Mouse (Mus musculus): ENCODE measurements at regions not wholly inside any gene's neighbourhood (a gene's known extent, or its start where the extent isn't known, plus 50 kb on each side); places are given as distances from the start of the nearest gene placed in this dataset.

DNA sequence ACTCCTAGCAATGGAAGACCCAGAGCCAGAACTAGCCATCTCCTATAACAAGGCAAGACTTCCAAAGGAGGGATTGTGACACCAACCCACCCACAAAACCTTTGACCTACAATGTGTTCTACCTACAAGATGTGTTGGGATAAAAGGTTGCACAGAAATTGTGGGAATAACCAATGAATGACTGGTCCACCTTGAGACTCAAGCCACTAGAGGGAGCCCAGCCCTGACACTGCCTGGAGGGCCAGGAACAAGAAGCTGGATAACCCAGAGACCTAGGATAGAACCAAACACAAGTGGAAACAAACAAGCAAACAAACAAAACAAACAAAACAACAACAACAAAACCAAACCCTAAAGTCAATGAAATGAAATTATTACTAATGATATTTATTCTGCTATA lies 288.8 kb downstream of the Dchs2 start:
- ATAC-seq (ENCODE audit: insufficient number of reproducible peaks, insufficient read depth, low FRiP score, low read depth), result no peak
- no peak overlapping the region for H3K9ac ChIP-seq (replicated peaks; ENCODE audit: low read depth, low read length)
- H3K4me3 ChIP-seq (ENCODE audit: low read depth, low read length), result no peak overlapping the region
- no peaks in the 10 kb centered on the region for H3K4me1 ChIP-seq (ENCODE audit: control insufficient read depth, insufficient read depth, low read length)
- H3K36me3 ChIP-seq (ENCODE audit: control insufficient read depth, insufficient read depth, low read length), result no peaks in the 10 kb centered on the region
- no peaks in the 10 kb centered on the region for H3K9me3 ChIP-seq (ENCODE audit: control insufficient read depth, low read depth, low read length)
- no peak overlapping the region for H3K4me2 ChIP-seq (replicated peaks; ENCODE audit: low read depth, low read length)
- no peak overlapping the region for H3K27ac ChIP-seq (ENCODE audit: low read length)
- H3K27me3 ChIP-seq (ENCODE audit: control insufficient read depth, insufficient read depth, low read length), result no peaks in the 10 kb centered on the region

DNA sequence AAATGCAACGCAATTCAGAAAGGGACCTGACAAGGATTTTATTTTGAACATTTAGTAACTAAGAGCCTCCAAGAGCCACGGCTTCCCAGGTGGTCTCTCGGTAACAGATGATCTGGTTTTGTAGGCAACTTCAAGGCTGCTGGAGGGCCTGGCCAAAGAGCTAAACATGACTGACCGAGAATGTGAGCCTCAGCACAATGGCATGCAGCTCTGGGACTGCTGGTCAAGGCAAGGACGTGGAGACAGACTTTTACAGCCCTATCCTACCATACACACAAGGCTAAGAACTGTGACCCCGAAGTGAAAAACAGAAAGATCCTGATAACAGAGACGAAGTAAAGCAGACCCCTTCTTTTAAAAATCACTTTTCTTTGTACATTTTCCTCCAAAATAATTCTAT lies 296.5 kb downstream of the Dchs2 start:
- Histone ChIP-seq H3K9me3 (ENCODE audit: control insufficient read depth, low read depth, low read length) (no peaks in the 10 kb centered on the region), H3K36me3 (ENCODE audit: control insufficient read depth, insufficient read depth, low read length) (no peaks in the 10 kb centered on the region), H3K9ac (replicated peaks; ENCODE audit: low read depth, low read length) (no peak overlapping the region), H3K4me1 (ENCODE audit: control insufficient read depth, insufficient read depth, low read length) (no peaks in the 10 kb centered on the region), H3K4me3 (ENCODE audit: low read depth, low read length) (no peak overlapping the region), H3K4me2 (replicated peaks; ENCODE audit: low read depth, low read length) (no peak overlapping the region), H3K27me3 (ENCODE audit: control insufficient read depth, insufficient read depth, low read length) (no peaks in the 10 kb centered on the region), H3K27ac (ENCODE audit: low read length) (no peak overlapping the region)
- WGBS, result 57% methylated on average over 7 of the region's 7 CpGs
- ATAC-seq (ENCODE audit: insufficient number of reproducible peaks, insufficient read depth, low FRiP score, low read depth), result no peak

DNA sequence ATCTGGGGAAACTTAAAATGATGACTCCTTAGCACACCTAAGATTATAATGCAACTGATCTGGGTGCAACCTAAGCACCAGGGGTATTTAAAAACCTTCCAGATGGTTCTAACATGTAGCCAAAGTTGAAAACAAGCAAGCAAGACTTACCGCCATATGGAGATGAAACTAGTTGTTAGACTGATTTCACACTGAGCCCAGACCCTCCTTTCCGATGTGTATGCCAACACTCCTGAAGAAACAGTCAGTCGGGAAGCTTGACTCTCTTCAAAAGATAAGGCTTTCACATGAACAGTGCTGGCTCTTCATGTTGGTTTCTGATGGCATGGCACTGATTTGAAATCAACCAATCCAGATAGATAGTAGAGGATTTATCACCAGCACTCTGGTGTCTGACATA lies 301.6 kb downstream of the Dchs2 start:
- Histone ChIP-seq H3K4me3 (ENCODE audit: low read depth, low read length) (no peak overlapping the region), H3K36me3 (ENCODE audit: control insufficient read depth, insufficient read depth, low read length) (no peaks in the 10 kb centered on the region), H3K9me3 (ENCODE audit: control insufficient read depth, low read depth, low read length) (no peaks in the 10 kb centered on the region), H3K4me1 (ENCODE audit: control insufficient read depth, insufficient read depth, low read length) (no peaks in the 10 kb centered on the region), H3K27me3 (ENCODE audit: control insufficient read depth, insufficient read depth, low read length) (no peaks in the 10 kb centered on the region), H3K27ac (ENCODE audit: low read length) (no peak overlapping the region), H3K4me2 (replicated peaks; ENCODE audit: low read depth, low read length) (no peak overlapping the region), H3K9ac (replicated peaks; ENCODE audit: low read depth, low read length) (no peak overlapping the region)
- WGBS, result 87% methylated on average over 3 of the region's 3 CpGs
- ATAC-seq (ENCODE audit: insufficient number of reproducible peaks, insufficient read depth, low FRiP score, low read depth), result no peak

DNA sequence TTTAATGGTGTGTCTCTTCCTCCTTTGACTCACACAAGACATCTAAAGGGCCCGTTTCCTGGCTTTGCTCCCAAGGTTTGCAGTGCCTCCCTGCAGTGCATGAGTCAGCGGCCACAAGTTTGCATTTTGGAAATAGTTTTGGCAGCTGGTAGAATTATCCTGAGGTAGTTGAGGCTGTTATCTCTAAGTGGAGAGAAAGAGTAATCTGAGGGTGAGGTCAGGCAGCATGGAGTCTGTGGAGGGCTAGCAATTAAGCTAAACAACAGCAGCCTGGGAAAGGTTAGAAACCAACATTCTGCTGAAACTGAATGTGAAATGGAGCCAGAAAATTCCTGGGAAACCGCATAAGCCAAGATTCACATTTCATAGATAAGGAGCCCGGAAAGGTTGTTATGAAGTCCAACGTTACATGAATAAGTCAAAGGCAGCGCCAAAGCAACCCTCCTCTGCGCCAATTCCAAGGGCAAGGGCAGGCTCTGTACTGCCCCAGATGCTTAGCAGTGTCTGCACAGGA lies 318.5 kb downstream of the Dchs2 start:
- ATAC-seq (ENCODE audit: insufficient number of reproducible peaks, insufficient read depth, low FRiP score, low read depth), result no peak
- WGBS, result 53% methylated on average over 7 of the region's 7 CpGs
- no peak overlapping the region for H3K27ac ChIP-seq (ENCODE audit: low read length)

DNA sequence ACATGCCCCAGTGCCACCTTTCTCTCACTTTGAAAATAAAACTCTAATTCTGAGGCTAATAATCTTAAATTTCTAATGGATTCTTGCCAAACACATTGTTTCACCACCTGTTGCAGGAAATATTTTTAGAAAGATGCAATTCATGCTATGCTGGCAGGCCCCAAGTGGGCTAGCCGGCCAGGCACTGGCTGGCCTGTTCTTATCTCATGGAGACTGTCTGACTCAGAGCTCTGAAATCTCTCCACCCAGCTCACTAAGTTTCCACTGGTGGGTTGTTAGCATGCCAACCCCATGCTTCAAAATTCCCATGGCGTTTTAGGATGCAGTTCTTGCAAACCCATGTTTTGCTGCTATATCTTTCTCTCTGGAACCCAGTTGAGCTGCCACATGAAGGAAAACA lies 315.5 kb upstream of the Sfrp2 start:
- Histone ChIP-seq H3K27ac (ENCODE audit: low read length) (no peak overlapping the region), H3K36me3 (ENCODE audit: control insufficient read depth, insufficient read depth, low read length) (no peaks in the 10 kb centered on the region), H3K9me3 (ENCODE audit: control insufficient read depth, low read depth, low read length) (no peaks in the 10 kb centered on the region), H3K4me3 (ENCODE audit: low read depth, low read length) (no peak overlapping the region), H3K4me1 (ENCODE audit: control insufficient read depth, insufficient read depth, low read length) (no peaks in the 10 kb centered on the region), H3K27me3 (ENCODE audit: control insufficient read depth, insufficient read depth, low read length) (no peaks in the 10 kb centered on the region), H3K4me2 (replicated peaks; ENCODE audit: low read depth, low read length) (no peak overlapping the region), H3K9ac (replicated peaks; ENCODE audit: low read depth, low read length) (no peak overlapping the region)
- 84% methylated on average over 2 of the region's 2 CpGs for WGBS
- no peak for ATAC-seq (ENCODE audit: insufficient number of reproducible peaks, insufficient read depth, low FRiP score, low read depth)

More for the DNA sequence above, 318.5 kb downstream of the Dchs2 start:
- Histone ChIP-seq H3K36me3 (ENCODE audit: control insufficient read depth, insufficient read depth, low read length) (no peaks in the 10 kb centered on the region), H3K9ac (replicated peaks; ENCODE audit: low read depth, low read length) (no peak overlapping the region), H3K4me3 (ENCODE audit: low read depth, low read length) (no peak overlapping the region), H3K4me1 (ENCODE audit: control insufficient read depth, insufficient read depth, low read length) (no peaks in the 10 kb centered on the region), H3K4me2 (replicated peaks; ENCODE audit: low read depth, low read length) (no peak overlapping the region), H3K27me3 (ENCODE audit: control insufficient read depth, insufficient read depth, low read length) (no peaks in the 10 kb centered on the region), H3K9me3 (ENCODE audit: control insufficient read depth, low read depth, low read length) (no peaks in the 10 kb centered on the region)

DNA sequence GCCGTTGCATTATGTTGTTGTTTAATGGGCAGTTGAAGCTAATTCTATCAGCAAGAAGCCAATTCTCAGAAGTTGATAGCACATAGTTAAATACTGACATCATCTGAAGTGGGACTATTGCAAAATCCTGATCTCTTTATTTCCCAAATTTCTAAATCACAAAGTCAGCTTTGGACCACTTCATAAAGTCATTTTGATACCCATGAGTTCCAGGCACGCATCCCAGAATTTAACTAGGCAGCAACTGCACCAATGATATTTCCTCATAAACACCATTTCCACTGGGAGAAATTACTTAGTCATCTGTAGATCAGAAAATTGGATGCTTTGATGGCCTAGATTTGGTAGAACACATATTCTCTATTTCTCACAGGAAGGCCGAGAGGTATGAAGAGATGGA lies 314.8 kb upstream of the Sfrp2 start:
- Histone ChIP-seq H3K27me3 (ENCODE audit: control insufficient read depth, insufficient read depth, low read length) (no peaks in the 10 kb centered on the region), H3K9me3 (ENCODE audit: control insufficient read depth, low read depth, low read length) (no peaks in the 10 kb centered on the region), H3K4me1 (ENCODE audit: control insufficient read depth, insufficient read depth, low read length) (no peaks in the 10 kb centered on the region), H3K4me3 (ENCODE audit: low read depth, low read length) (no peak overlapping the region), H3K9ac (replicated peaks; ENCODE audit: low read depth, low read length) (no peak overlapping the region), H3K27ac (ENCODE audit: low read length) (no peak overlapping the region), H3K36me3 (ENCODE audit: control insufficient read depth, insufficient read depth, low read length) (no peaks in the 10 kb centered on the region), H3K4me2 (replicated peaks; ENCODE audit: low read depth, low read length) (no peak overlapping the region)
- ATAC-seq (ENCODE audit: insufficient number of reproducible peaks, insufficient read depth, low FRiP score, low read depth), result no peak
- 84% methylated on average over 3 of the region's 3 CpGs for WGBS

DNA sequence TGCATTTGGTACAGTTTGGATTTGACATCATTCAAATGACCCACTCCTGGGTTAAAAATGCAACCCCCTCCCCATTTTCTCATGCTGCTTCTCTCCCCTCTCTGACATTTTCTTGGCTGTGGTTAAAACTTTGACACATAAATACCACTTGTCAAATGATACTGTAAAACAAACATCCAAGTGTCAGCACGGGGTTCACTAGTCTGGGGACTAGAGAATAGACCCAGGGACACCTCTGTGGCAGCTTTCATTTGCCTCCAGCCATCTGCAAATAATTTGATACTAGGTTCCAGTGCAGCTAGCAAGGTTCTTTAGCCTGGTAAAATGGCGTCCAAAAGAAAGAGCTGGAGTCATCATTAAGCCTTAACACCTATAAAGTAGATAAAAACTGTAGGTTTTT lies 312.7 kb upstream of the Sfrp2 start:
- ATAC-seq (ENCODE audit: insufficient number of reproducible peaks, insufficient read depth, low FRiP score, low read depth), result no peak
- 50% methylated on average over 2 of the region's 2 CpGs for WGBS
- no peaks in the 10 kb centered on the region for H3K4me1 ChIP-seq (ENCODE audit: control insufficient read depth, insufficient read depth, low read length)
- no peaks in the 10 kb centered on the region for H3K36me3 ChIP-seq (ENCODE audit: control insufficient read depth, insufficient read depth, low read length)
- H3K9ac ChIP-seq (replicated peaks; ENCODE audit: low read depth, low read length), result no peak overlapping the region
- no peaks in the 10 kb centered on the region for H3K9me3 ChIP-seq (ENCODE audit: control insufficient read depth, low read depth, low read length)
- no peaks in the 10 kb centered on the region for H3K27me3 ChIP-seq (ENCODE audit: control insufficient read depth, insufficient read depth, low read length)
- no peak overlapping the region for H3K4me2 ChIP-seq (replicated peaks; ENCODE audit: low read depth, low read length)
- no peak overlapping the region for H3K4me3 ChIP-seq (ENCODE audit: low read depth, low read length)
- no peak overlapping the region for H3K27ac ChIP-seq (ENCODE audit: low read length)

DNA sequence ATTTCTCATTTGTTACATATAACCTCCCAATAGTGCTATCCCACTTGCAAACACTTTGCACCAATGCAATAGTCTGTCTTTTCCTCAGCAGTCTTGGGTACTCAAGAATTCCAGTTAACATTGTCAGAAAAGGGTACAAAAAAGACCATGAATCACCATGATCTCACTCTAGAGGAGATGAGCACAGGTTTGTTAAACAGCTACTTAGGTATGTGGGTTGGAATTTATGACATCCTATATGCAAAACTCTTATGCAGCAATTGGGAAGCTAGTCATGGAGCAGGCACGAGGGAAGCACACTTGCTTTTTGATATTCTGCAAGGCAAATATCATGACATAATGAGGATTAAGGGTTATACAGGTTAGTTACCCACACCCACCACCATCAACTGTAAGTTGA lies 307.7 kb upstream of the Sfrp2 start:
- H3K4me2 ChIP-seq (replicated peaks; ENCODE audit: low read depth, low read length), result no peak overlapping the region
- 57% methylated on average over 1 of the region's 1 CpGs for WGBS
- no peaks in the 10 kb centered on the region for H3K9me3 ChIP-seq (ENCODE audit: control insufficient read depth, low read depth, low read length)
- H3K27me3 ChIP-seq (ENCODE audit: control insufficient read depth, insufficient read depth, low read length), result no peaks in the 10 kb centered on the region
- no peak overlapping the region for H3K9ac ChIP-seq (replicated peaks; ENCODE audit: low read depth, low read length)
- ATAC-seq (ENCODE audit: insufficient number of reproducible peaks, insufficient read depth, low FRiP score, low read depth), result no peak
- H3K4me1 ChIP-seq (ENCODE audit: control insufficient read depth, insufficient read depth, low read length), result no peaks in the 10 kb centered on the region
- no peak overlapping the region for H3K27ac ChIP-seq (ENCODE audit: low read length)
- H3K36me3 ChIP-seq (ENCODE audit: control insufficient read depth, insufficient read depth, low read length), result no peaks in the 10 kb centered on the region
- no peak overlapping the region for H3K4me3 ChIP-seq (ENCODE audit: low read depth, low read length)

DNA sequence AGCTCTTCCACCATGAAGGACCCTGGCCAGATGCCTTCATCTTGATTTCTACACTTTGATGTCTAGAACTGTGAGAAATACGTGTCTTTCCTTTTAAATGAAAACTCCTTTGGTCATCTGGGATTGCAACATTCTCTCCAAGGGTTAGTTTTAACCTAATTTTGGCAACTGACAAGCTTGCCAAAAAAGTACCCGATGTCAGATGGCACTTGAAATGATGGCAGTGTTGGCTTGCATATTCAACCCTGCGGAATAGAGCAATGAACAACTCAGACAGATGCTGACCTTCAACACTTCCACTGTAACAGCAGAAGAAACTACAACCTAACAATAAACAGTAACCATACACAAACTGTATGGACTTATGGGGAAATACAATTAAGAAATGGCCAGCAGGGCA lies 286.9 kb upstream of the Sfrp2 start:
- no peak overlapping the region for H3K4me2 ChIP-seq (replicated peaks; ENCODE audit: low read depth, low read length)
- H3K9ac ChIP-seq (replicated peaks; ENCODE audit: low read depth, low read length), result no peak overlapping the region
- ATAC-seq (ENCODE audit: insufficient number of reproducible peaks, insufficient read depth, low FRiP score, low read depth), result no peak
- H3K36me3 ChIP-seq (ENCODE audit: control insufficient read depth, insufficient read depth, low read length), result no peaks in the 10 kb centered on the region
- WGBS, result 92% methylated on average over 3 of the region's 3 CpGs
- no peaks in the 10 kb centered on the region for H3K9me3 ChIP-seq (ENCODE audit: control insufficient read depth, low read depth, low read length)
- no peaks in the 10 kb centered on the region for H3K4me1 ChIP-seq (ENCODE audit: control insufficient read depth, insufficient read depth, low read length)
- H3K4me3 ChIP-seq (ENCODE audit: low read depth, low read length), result no peak overlapping the region
- H3K27me3 ChIP-seq (ENCODE audit: control insufficient read depth, insufficient read depth, low read length), result no peaks in the 10 kb centered on the region
- no peak overlapping the region for H3K27ac ChIP-seq (ENCODE audit: low read length)

Data from stomach, embryonic 14.5 days (tissue).